Mouse (Mus musculus): ENCODE results near the gene Usp6nl. TPM values are rescaled to one million over a fixed set of nuclear protein-coding genes. Genes with fewer than 3 reads are reported as not detected.

Gene Usp6nl
- total RNA-seq, 2 experiments from 2014 or later: 3.5 to 3.6 TPM

- no peak for DNase-seq
- intact Hi-C loops (cut with DNase I): no loop called here
Observed at GRCm38 (mm10) chr2:6331324-6332137, 9.1 kb downstream of the Usp6nl start.

GRCm38 (mm10) chr2:6333570-6333969, 11.1 kb downstream of the Usp6nl start:
- no peak for DNase-seq
- intact Hi-C loops (cut with DNase I): no loop called here

GRCm38 (mm10) chr2:6334011-6334410, 11.5 kb downstream of the Usp6nl start:
- intact Hi-C loops (cut with DNase I): no loop called here
- DNase-seq: no peak

- intact Hi-C loops (cut with DNase I): no loop called here
Observed at GRCm38 (mm10) chr2:6335032-6335735, 12.7 kb downstream of the Usp6nl start.

GRCm38 (mm10) chr2:6336013-6336412, 13.5 kb downstream of the Usp6nl start:
- intact Hi-C loops (cut with DNase I): no loop called here
- no peak for DNase-seq

More at GRCm38 (mm10) chr2:6335032-6335735, 12.7 kb downstream of the Usp6nl start:
- no peak for DNase-seq

- intact Hi-C loops (cut with DNase I): no loop called here
- no peak for DNase-seq
Observed at GRCm38 (mm10) chr2:6336649-6337048, 14.2 kb downstream of the Usp6nl start.

GRCm38 (mm10) chr2:6337436-6337835, 15.0 kb downstream of the Usp6nl start:
- intact Hi-C loops (cut with DNase I): no loop called here

GRCm38 (mm10) chr2:6338031-6338629, 15.7 kb downstream of the Usp6nl start:
- no peak for DNase-seq
- intact Hi-C loops (cut with DNase I): no loop called here

More at GRCm38 (mm10) chr2:6337436-6337835, 15.0 kb downstream of the Usp6nl start:
- no peak for DNase-seq

- intact Hi-C loops (cut with DNase I): no loop called here
- DNase-seq: no peak
Observed at GRCm38 (mm10) chr2:6340439-6340838, 18.0 kb downstream of the Usp6nl start.

- intact Hi-C loops (cut with DNase I): no loop called here
- DNase-seq: no peak
Observed at GRCm38 (mm10) chr2:6341496-6341895, 19.0 kb downstream of the Usp6nl start.

- intact Hi-C loops (cut with DNase I): no loop called here
- no peak for DNase-seq
Observed at GRCm38 (mm10) chr2:6349256-6350092, 27.0 kb downstream of the Usp6nl start.

- intact Hi-C loops (cut with DNase I): no loop called here
Observed at GRCm38 (mm10) chr2:6350164-6350563, 27.7 kb downstream of the Usp6nl start.

GRCm38 (mm10) chr2:6350931-6351695, 28.6 kb downstream of the Usp6nl start:
- no peak for DNase-seq
- intact Hi-C loops (cut with DNase I): no loop called here

More at GRCm38 (mm10) chr2:6350164-6350563, 27.7 kb downstream of the Usp6nl start:
- DNase-seq: no peak

- intact Hi-C loops (cut with DNase I): no loop called here
Observed at GRCm38 (mm10) chr2:6352541-6352971, 30.1 kb downstream of the Usp6nl start.

GRCm38 (mm10) chr2:6353060-6353459, 30.6 kb downstream of the Usp6nl start:
- no peak for DNase-seq
- intact Hi-C loops (cut with DNase I): no loop called here

More at GRCm38 (mm10) chr2:6352541-6352971, 30.1 kb downstream of the Usp6nl start:
- no peak for DNase-seq

GRCm38 (mm10) chr2:6357306-6357705, 34.8 kb downstream of the Usp6nl start:
- intact Hi-C loops (cut with DNase I): no loop called here
- DNase-seq: no peak

- intact Hi-C loops (cut with DNase I): no loop called here
- no peak for DNase-seq
Observed at GRCm38 (mm10) chr2:6359645-6360044, 37.2 kb downstream of the Usp6nl start.

- intact Hi-C loops (cut with DNase I): no loop called here
Observed at GRCm38 (mm10) chr2:6363126-6363525, 40.7 kb downstream of the Usp6nl start.

GRCm38 (mm10) chr2:6363922-6364321, 41.5 kb downstream of the Usp6nl start:
- intact Hi-C loops (cut with DNase I): no loop called here
- DNase-seq: no peak

More at GRCm38 (mm10) chr2:6363126-6363525, 40.7 kb downstream of the Usp6nl start:
- DNase-seq: no peak

Measured in gastrocnemius, postnatal 36 days (tissue).